Mouse (Mus musculus) layer of hippocampus, adult 6 months (tissue): Measurements from ENCODE around the gene M6pr. TPM values are rescaled to one million over a fixed set of nuclear protein-coding genes. Genes with fewer than 3 reads are reported as not detected.

Source experiments
- long read RNA-seq, 2 experiments: library from polyadenylated mRNA; unstranded; transcript quantifications; one replicate each; pipeline ENCODE4 v2.0.0; 2019 to 2020
- polyA plus RNA-seq: library from polyadenylated mRNA; unstranded; fragments of <200 nt; fragmentation: Nextera tagmentation; gene quantifications from 2 replicates; pipeline ENCODE4 v1.2.3, GENCODE M21; 2021

Gene M6pr
- polyA plus RNA-seq = 114 and 122 TPM in 2 replicates
- long read RNA-seq, experiment 1, transcript M6pr-201 (7 exons, 2,515 nt) = major isoform, 314 of 352 reads
- long read RNA-seq, experiment 1, partial matches to known transcripts = 36 of 352 reads
- long read RNA-seq, experiment 1, other reads (novel, unspliced or antisense) = 2 of 352 reads
- long read RNA-seq, experiment 2, transcript M6pr-201 (7 exons, 2,515 nt) = major isoform, 1,000 of 1,031 reads
- long read RNA-seq, experiment 2, partial matches to known transcripts = 19 of 1,031 reads
- long read RNA-seq, experiment 2, other reads (novel, unspliced or antisense) = 11 of 1,031 reads

GRCm38 (mm10) chr6:122308505-122309393 lies at the start of gene M6pr:
M6pr (plus strand) TSS chr6:122308720.

GRCm38 (mm10) chr6:122282782-122283181 lies 25.7 kb upstream of the M6pr start, which contains the start of gene Klrg1:
Klrg1 (minus strand) TSS chr6:122282882.

GRCm38 (mm10) chr6:122340349-122341000 lies 32.0 kb downstream of the M6pr start, which contains the start of gene Phc1:
Phc1 (minus strand) TSS chr6:122340561.

Other genes with a start within 250 kb of the M6pr start
- gene Klrg1, start 25.8 kb upstream of the M6pr start, polyA plus RNA-seq = 0.44 and 0.53 TPM in 2 replicates
- 7.7 and 9.4 TPM in 2 replicates for gene Phc1, start 31.8 kb downstream of the M6pr start, polyA plus RNA-seq
- 13.1 and 18.0 TPM in 2 replicates for gene Rimklb, start 190.0 kb downstream of the M6pr start, polyA plus RNA-seq
- gene Mfap5, start 197.1 kb downstream of the M6pr start, polyA plus RNA-seq = 0.40 and 1.1 TPM in 2 replicates
- gene Aicda, start 245.1 kb downstream of the M6pr start, polyA plus RNA-seq = not detected in 2 replicates